Mouse (Mus musculus): ENCODE measurements around the gene Plvap.
A peak's percentile ranks its signal among the peaks of the same experiment; 100 is the strongest.

Gene Plvap

GRCm38 (mm10) chr8:71464513-71465500 is 46.7 kb downstream of the Plvap start, which contains the start of gene Mrpl34:
TSS of gene Mrpl34 (plus strand) at chr8:71464959.
- peak; percentile 100 for DNase-seq

GRCm38 (mm10) chr8:71463188-71464033 is 48.1 kb downstream of the Plvap start, which contains the start of gene Abhd8:
TSS of gene Abhd8 (minus strand) at chr8:71463655.
- DNase-seq, result peak; percentile 97

- peak; percentile 45 for DNase-seq
These were observed 48.8 kb downstream of the Plvap start for GRCm38 (mm10) chr8:71462786-71463185.

- peak; percentile 5 for DNase-seq
These were observed 49.4 kb downstream of the Plvap start for GRCm38 (mm10) chr8:71462191-71462590.

- DNase-seq, result peak; percentile 16
These were observed 50.3 kb downstream of the Plvap start for GRCm38 (mm10) chr8:71461152-71461840.

GRCm38 (mm10) chr8:71460716-71461115 is 50.8 kb downstream of the Plvap start:
- no peak for DNase-seq

- DNase-seq, result no peak
These were observed 53.8 kb downstream of the Plvap start for GRCm38 (mm10) chr8:71457659-71458270.

- DNase-seq, result no peak
These were observed 54.6 kb downstream of the Plvap start for GRCm38 (mm10) chr8:71456906-71457305.

- no peak for DNase-seq
These were observed 56.9 kb downstream of the Plvap start for GRCm38 (mm10) chr8:71454668-71455067.

- DNase-seq, result no peak
These were observed 58.9 kb downstream of the Plvap start for GRCm38 (mm10) chr8:71452669-71453068.

GRCm38 (mm10) chr8:71451777-71452176 is 59.8 kb downstream of the Plvap start:
- no peak for DNase-seq

- DNase-seq, result no peak
These were observed 60.2 kb downstream of the Plvap start for GRCm38 (mm10) chr8:71451337-71451736.

All from kidney, adult 11 months (tissue).